ENCODE assay signal across 11 mouse cellular contexts in the genomic region with DNA sequence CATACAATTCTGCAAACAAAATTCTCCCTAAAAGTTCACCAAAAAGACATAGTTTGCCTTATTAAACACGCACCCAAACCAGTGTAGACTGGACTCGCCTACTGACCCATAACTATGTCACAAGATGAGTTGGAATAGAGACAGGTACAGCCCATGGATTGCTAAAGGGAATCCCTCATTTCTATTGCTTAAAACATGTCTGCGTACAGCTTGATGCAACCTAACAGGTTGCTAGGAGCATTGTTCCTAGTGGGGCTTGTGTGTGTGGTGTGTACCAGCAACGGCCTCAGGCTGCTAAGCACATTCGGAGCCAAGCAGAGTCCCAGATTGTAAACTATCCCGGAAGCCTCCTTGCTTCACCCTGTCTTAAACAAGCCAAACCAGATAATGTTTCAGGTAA. TPM values are rescaled to one million over a fixed set of nuclear protein-coding genes. Genes with fewer than 3 reads are reported as not detected.
DNase-seq lines count a peak whose midpoint lies in the region; ATAC-seq and TF ChIP-seq lines count a peak whose summit lies in the region.
"Had no signal": no experiment of that assay in that cellular context is flagged by ENCODE, and none has a peak within 500 bp of the region (broad histone marks: within the 10 kb centered on the region; RNA-seq: fewer than 3 reads in every experiment).

No protein-coding gene starts in this region.

- peaks cover 11% of the 10 kb centered on the region for H3K36me3 ChIP-seq in liver, adult 2 months (ENCODE audit: control insufficient read depth, insufficient read depth, low read length)
- no peaks in the 10 kb centered on the region for H3K36me3 ChIP-seq in embryonic facial prominence, embryonic 14.5 days (ENCODE audit: control insufficient read depth, insufficient read depth, low read length)
- 0 out of 2 replicates have a peak, but pooled peaks cover 2% of the 10 kb centered on the region for H3K36me3 ChIP-seq in liver, postnatal 0 days (replicated peaks; ENCODE audit: insufficient read depth, low read length)
- H3K36me3 ChIP-seq: neural tube, embryonic 15.5 days had no signal

- H3K4me1 ChIP-seq in liver, adult 2 months (ENCODE audit: control insufficient read depth, insufficient read depth, low read length), result peaks cover 28% of the 10 kb centered on the region
- peaks cover 4% of the 10 kb centered on the region; the same call in 1 of the 2 replicates for H3K4me1 ChIP-seq in embryonic facial prominence, embryonic 14.5 days (ENCODE audit: control insufficient read depth, insufficient read depth, low read length)
- peaks cover 31% of the 10 kb centered on the region for H3K4me1 ChIP-seq in liver, postnatal 0 days (ENCODE audit: insufficient read depth)

- no peak for DNase-seq in gastrocnemius, adult 2 months
- no peak for DNase-seq in gastrocnemius, adult 18-20 months (ENCODE audit: low spot score)
- peak; percentile 78 for DNase-seq in liver, adult 2 months (ENCODE audit: extremely low read depth, low read depth, low spot score)
- no peak for DNase-seq in liver
- DNase-seq in embryonic facial prominence, embryonic 14.5 days (ENCODE audit: low spot score), result peak; percentile 15
- DNase-seq in liver, postnatal 0 days, result no peak
- no peak for DNase-seq in urinary bladder, adult 18-20 months (ENCODE audit: low spot score in 2 of 2)
- no peak for DNase-seq in thymus, postnatal 10 days (ENCODE audit: low spot score in 2 of 2)

- H3K4me3 ChIP-seq in gastrocnemius, adult 2 months, result peak overlapping the region; percentile 77
- peak overlapping the region; percentile 76 for H3K4me3 ChIP-seq in liver, adult 2 months (ENCODE audit: insufficient read depth, low read depth, low read length)
- H3K4me3 ChIP-seq in embryonic facial prominence, embryonic 14.5 days (ENCODE audit: low read depth, low read length), result no peak overlapping the region
- peak overlapping the region; percentile 48 for H3K4me3 ChIP-seq in liver, postnatal 0 days (ENCODE audit: low read depth, low read length)
- H3K4me3 ChIP-seq: neural tube, embryonic 15.5 days had no signal

- TF ChIP-seq EP300 in liver, postnatal 0 days (IDR thresholded peaks at IDR 0.05; ENCODE audit: low read depth), result peak; percentile 49; the same call in 1 of the 2 replicates

- 20% methylated on average over 6 of the region's 6 CpGs for WGBS in liver, adult 2 months
- 57% methylated on average over 6 of the region's 6 CpGs for WGBS in embryonic facial prominence, embryonic 14.5 days
- 41% methylated on average over 6 of the region's 6 CpGs for WGBS in liver, postnatal 0 days (ENCODE audit: insufficient replicate concordance)

- intact Hi-C loops in gastrocnemius, adult 2 months (cut with DNase I), result no loop called here

- ATAC-seq in embryonic facial prominence, embryonic 14.5 days (ENCODE audit: low read depth), result 0 out of 2 replicates have a peak, but pooled peaks have one; percentile 47
- peak; percentile 75 for ATAC-seq in liver, postnatal 0 days
- ATAC-seq: forebrain, embryonic 13.5 days; Patski had no signal

- no peak for TF ChIP-seq CTCF in gastrocnemius, adult 2 months (IDR thresholded peaks at IDR 0.05)
- no peak for TF ChIP-seq CTCF in liver, adult 2 months (IDR thresholded peaks at IDR 0.05; ENCODE audit: low read depth, low read length)
- TF ChIP-seq CTCF in liver, postnatal 0 days (IDR thresholded peaks at IDR 0.05; ENCODE audit: low read depth), result no peak

- H3K27ac ChIP-seq in gastrocnemius, adult 2 months, result peak overlapping the region; percentile 80
- peak overlapping the region; percentile 96 for H3K27ac ChIP-seq in liver, adult 2 months (replicated peaks; ENCODE audit: insufficient read depth, low read depth, low read length)
- no peak overlapping the region for H3K27ac ChIP-seq in embryonic facial prominence, embryonic 14.5 days (replicated peaks; ENCODE audit: low read depth, low read length)
- peak overlapping the region; percentile 37; the same call in 1 of the 2 replicates for H3K27ac ChIP-seq in liver, postnatal 0 days (ENCODE audit: low read depth)
- H3K27ac ChIP-seq: forebrain, embryonic 13.5 days; neural tube, embryonic 15.5 days had no signal

- no peak for TF ChIP-seq POLR2A in liver, adult 2 months (IDR thresholded peaks at IDR 0.05; ENCODE audit: extremely low read depth, insufficient read depth, low read length)

- H3K9ac ChIP-seq in liver, adult 2 months (ENCODE audit: low read depth, low read length), result peak overlapping the region; percentile 87
- no peak overlapping the region for H3K9ac ChIP-seq in embryonic facial prominence, embryonic 14.5 days (ENCODE audit: low read depth, low read length)
- H3K9ac ChIP-seq in liver, postnatal 0 days (replicated peaks), result peak overlapping the region; percentile 55
- H3K9ac ChIP-seq: forebrain, embryonic 13.5 days; neural tube, embryonic 15.5 days had no signal

- H3K4me2 ChIP-seq in embryonic facial prominence, embryonic 14.5 days (ENCODE audit: low read depth, low read length), result no peak overlapping the region
- H3K4me2 ChIP-seq in liver, postnatal 0 days (ENCODE audit: low read depth, low read length), result peak overlapping the region; percentile 71

- H3K9me3 ChIP-seq in embryonic facial prominence, embryonic 14.5 days (ENCODE audit: control insufficient read depth, low read length), result no peaks in the 10 kb centered on the region
- no peaks in the 10 kb centered on the region for H3K9me3 ChIP-seq in liver, postnatal 0 days (ENCODE audit: low read length)
- H3K9me3 ChIP-seq: forebrain, embryonic 13.5 days; neural tube, embryonic 15.5 days had no signal

- H3K79me2 ChIP-seq in liver, adult 2 months (ENCODE audit: control insufficient read depth, insufficient read depth, low read length), result peaks cover 27% of the 10 kb centered on the region

- no peaks in the 10 kb centered on the region for H3K27me3 ChIP-seq in liver, adult 2 months (ENCODE audit: control insufficient read depth, insufficient read depth, low read length)
- H3K27me3 ChIP-seq in embryonic facial prominence, embryonic 14.5 days (replicated peaks; ENCODE audit: control insufficient read depth, insufficient read depth, low read length), result no peaks in the 10 kb centered on the region
- H3K27me3 ChIP-seq in liver, postnatal 0 days (ENCODE audit: insufficient read depth, low read length), result no peaks in the 10 kb centered on the region
- H3K27me3 ChIP-seq: forebrain, embryonic 13.5 days; neural tube, embryonic 15.5 days had no signal

RNA-seq across cellular contexts. Expression of gene Adipor2, which starts 0.9 kb away (rescaled TPM):
- 10 to 100 TPM; 87.7 to 94.8 TPM for total RNA-seq in gastrocnemius, adult 2 months (2021)
- 10 to 100 TPM; 89.2 to 93.1 TPM for total RNA-seq in gastrocnemius, adult 18-20 months (2021)
- 252 and 306 TPM in 2 replicates for total RNA-seq in liver, adult 2 months (2014; rRNA removed)
- polyA plus RNA-seq in liver, adult 2 months (2012; rRNA removed), result 212 and 246 TPM in 2 replicates
- 25.8 and 30.1 TPM in 2 replicates for polyA plus RNA-seq in embryonic facial prominence, embryonic 14.5 days (2014; fragmentation: Nextera tagmentation; extraction: Ambion mirVana)
- polyA plus RNA-seq in liver, postnatal 0 days (2015; fragmentation: Nextera tagmentation; extraction: Ambion mirVana), result 53.9 and 58.6 TPM in 2 replicates

Comparison
In these comparisons a context has a peak if more than half of its experiments do, and no peak if none do; other contexts are left out.
1. DNase-seq: peak in liver, adult 2 months (single experiment) and embryonic facial prominence, embryonic 14.5 days (single experiment); none in gastrocnemius, adult 2 months (single experiment), gastrocnemius, adult 18-20 months (single experiment), liver (single experiment), liver, postnatal 0 days (single experiment), urinary bladder, adult 18-20 months (0 of 2) and thymus, postnatal 10 days (0 of 2).